In genomic region chr7:126428631-126429502, GRCm38 (mm10) we compare ENCODE assay signal across 8 mouse cellular contexts. TPM values are rescaled to one million over a fixed set of nuclear protein-coding genes. Genes with fewer than 3 reads are reported as not detected.
DNase-seq lines count a peak whose midpoint lies in the region; ATAC-seq and TF ChIP-seq lines count a peak whose summit lies in the region.

Rabep2 (plus strand) TSS chr7:126428759.

- 0 out of 2 replicates have a peak, but pooled peaks have one; percentile 6 for TF ChIP-seq CTCF in lung, postnatal 0 days (IDR thresholded peaks at IDR 0.05)

- H3K9me3 ChIP-seq in hindbrain, embryonic 10.5 days, result 0 out of 2 replicates have a peak, but pooled peaks cover 4% of the 10 kb centered on the region
- no peaks in the 10 kb centered on the region for H3K9me3 ChIP-seq in lung, postnatal 0 days (ENCODE audit: low read length)

- peaks cover 25% of the 10 kb centered on the region for H3K4me1 ChIP-seq in hindbrain, embryonic 10.5 days (replicated peaks)
- H3K4me1 ChIP-seq in lung, postnatal 0 days (ENCODE audit: insufficient read depth, low read depth, low read length), result peaks cover 6% of the 10 kb centered on the region; the same call in 1 of the 2 replicates

- peak; percentile 43 for DNase-seq in MEL-GATA-1-ER (ENCODE audit: extremely low read depth, low read depth)
- peak; percentile 99 for DNase-seq in cerebellum, adult 8-10 months
- peak; percentile 98 for DNase-seq in hindbrain, embryonic 10.5 days (ENCODE audit: low spot score)
- DNase-seq in layer of hippocampus, adult 9-11 months, result peak; percentile 93
- DNase-seq in lung, postnatal 0 days (ENCODE audit: low spot score), result peak; percentile 93
- peak; percentile 98 for DNase-seq in ovary, postnatal 14 days (ENCODE audit: low spot score)
- DNase-seq in thymus, postnatal 14 days, result peak; percentile 94

- H3K4me2 ChIP-seq in lung, postnatal 0 days (replicated peaks; ENCODE audit: low read depth, low read length), result peak within 1 kb of the TSS; percentile 83

- H3K27ac ChIP-seq in hindbrain, embryonic 10.5 days, result peak within 1 kb of the TSS; percentile 98
- peak within 1 kb of the TSS; percentile 96 for H3K27ac ChIP-seq in lung, postnatal 0 days (ENCODE audit: low read length)

- H3K9ac ChIP-seq in lung, postnatal 0 days (replicated peaks; ENCODE audit: low read depth), result peak within 1 kb of the TSS; percentile 75

- TF ChIP-seq EP300 in lung, postnatal 0 days (IDR thresholded peaks at IDR 0.05), result no peak

- WGBS in hindbrain, embryonic 10.5 days, result under 1% methylated on average over 82 of the region's 82 CpGs
- under 1% methylated on average over 73 of the region's 82 CpGs for WGBS in lung, postnatal 0 days

- peak; percentile 85 for ATAC-seq in frontal cortex, adult (ENCODE audit: low TSS enrichment)
- ATAC-seq in lung, postnatal 0 days, result peak; percentile 95

- peak within 1 kb of the TSS; percentile 84 for H3K4me3 ChIP-seq in hindbrain, embryonic 10.5 days
- peak within 1 kb of the TSS; percentile 69 for H3K4me3 ChIP-seq in lung, postnatal 0 days (ENCODE audit: low read depth, low read length)

- H3K36me3 ChIP-seq in hindbrain, embryonic 10.5 days, result peaks cover 11% of the 10 kb centered on the region
- H3K36me3 ChIP-seq in lung, postnatal 0 days (ENCODE audit: insufficient read depth, low read length), result peaks cover 5% of the 10 kb centered on the region; the same call in 1 of the 2 replicates

- H3K27me3 ChIP-seq in hindbrain, embryonic 10.5 days (ENCODE audit: insufficient read depth, poor library complexity, severe bottlenecking), result no peaks in the 10 kb centered on the region
- H3K27me3 ChIP-seq in lung, postnatal 0 days (replicated peaks; ENCODE audit: insufficient read depth, low read length), result no peaks in the 10 kb centered on the region

RNA-seq across cellular contexts. Expression of gene Rabep2, which starts in this region (rescaled TPM):
- polyA plus RNA-seq in hindbrain, embryonic 10.5 days (2016; fragmentation: Nextera tagmentation; extraction: Ambion mirVana), result 28.7 and 28.8 TPM in 2 replicates
- polyA plus RNA-seq in lung, postnatal 0 days (2015; fragmentation: Nextera tagmentation; extraction: Ambion mirVana), result 27.3 and 28.3 TPM in 2 replicates

Comparison
In these comparisons a context has a peak if more than half of its experiments do, and no peak if none do; other contexts are left out.
1. Peak in every context shown above with its lines: DNase-seq, ATAC-seq, H3K4me3 ChIP-seq and H3K27ac ChIP-seq.
2. DNase-seq: peak in every context shown above with its lines; median percentile 99 in cerebellum, adult 8-10 months; 98 in hindbrain, embryonic 10.5 days; 98 in ovary, postnatal 14 days; 94 in thymus, postnatal 14 days; 93 in layer of hippocampus, adult 9-11 months; 93 in lung, postnatal 0 days; 43 in MEL-GATA-1-ER.